Mouse (Mus musculus) ovary, adult 18-20 months (tissue): ENCODE results near the gene Ralgds.
"Not testable (repeated sequence)": the region's sequence is repeated elsewhere in the genome, so short reads cannot be mapped to it uniquely, and the experiment has no call there.

Source experiments
- DNase-seq: peaks from one replicate; pipeline ENCODE4 v3.0.0; 2022; ENCODE audit warnings: low spot score, mixed read lengths

The Ralgds gene

GRCm38 (mm10) chr2:28512798-28513401, at the start of gene Ralgds:
Ralgds (plus strand) TSS chr2:28513125.
- DNase-seq = peak; percentile 55

- no peak for DNase-seq
Observed at GRCm38 (mm10) chr2:28463919-28464318, 49.0 kb upstream of the Ralgds start.

GRCm38 (mm10) chr2:28464919-28465318, 48.0 kb upstream of the Ralgds start:
- no peak for DNase-seq

GRCm38 (mm10) chr2:28465836-28466518, 46.9 kb upstream of the Ralgds start, which contains the start of gene 1700007K13Rik:
1700007K13Rik (minus strand) TSS chr2:28466332.
- DNase-seq = peak; percentile 89

GRCm38 (mm10) chr2:28467860-28468485, 45.0 kb upstream of the Ralgds start, which contains the start of gene Mrps2:
Mrps2 (plus strand) TSS chr2:28468066.
- peak; percentile 73 for DNase-seq

DNA sequence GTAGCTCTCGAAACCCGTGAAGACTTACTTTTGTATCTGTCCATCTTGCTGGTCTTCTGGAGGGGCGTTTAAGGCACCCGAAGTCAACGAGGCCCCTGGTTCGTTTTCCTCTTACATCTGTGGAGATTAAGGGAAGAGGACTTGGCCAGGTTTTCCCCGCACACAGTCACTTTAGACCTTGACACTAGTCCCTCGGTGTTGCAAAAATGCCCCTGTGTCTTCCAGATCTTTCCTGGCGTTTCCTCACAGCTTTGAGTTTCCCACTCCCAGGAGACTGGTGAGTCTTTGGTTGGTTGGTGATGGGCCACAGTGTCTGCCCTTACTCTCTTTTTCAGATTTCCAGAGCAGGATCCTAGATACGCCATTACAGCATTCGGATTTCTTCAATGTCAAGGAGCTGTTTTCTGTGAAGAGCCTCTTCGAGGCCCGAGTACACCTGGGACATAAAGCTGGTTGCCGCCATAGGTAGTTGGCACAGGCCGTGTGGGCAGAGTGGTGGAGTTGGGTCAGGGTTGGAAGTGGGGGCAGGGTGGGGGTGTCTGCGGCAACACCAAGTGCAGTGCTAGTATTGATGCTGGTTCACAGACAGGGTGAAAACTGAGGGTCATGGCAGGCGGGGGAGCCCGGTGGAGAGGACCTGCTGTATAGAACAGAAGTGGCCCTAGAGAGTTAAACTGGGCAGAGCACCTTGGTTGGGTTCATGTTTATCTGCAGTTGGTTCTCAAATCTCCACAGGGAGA, 44.3 kb upstream of the Ralgds start:
- no peak for DNase-seq

GRCm38 (mm10) chr2:28469461-28469860, 43.5 kb upstream of the Ralgds start:
- DNase-seq = no peak

- DNase-seq = no peak
Observed at GRCm38 (mm10) chr2:28470591-28470990, 42.3 kb upstream of the Ralgds start.

DNA sequence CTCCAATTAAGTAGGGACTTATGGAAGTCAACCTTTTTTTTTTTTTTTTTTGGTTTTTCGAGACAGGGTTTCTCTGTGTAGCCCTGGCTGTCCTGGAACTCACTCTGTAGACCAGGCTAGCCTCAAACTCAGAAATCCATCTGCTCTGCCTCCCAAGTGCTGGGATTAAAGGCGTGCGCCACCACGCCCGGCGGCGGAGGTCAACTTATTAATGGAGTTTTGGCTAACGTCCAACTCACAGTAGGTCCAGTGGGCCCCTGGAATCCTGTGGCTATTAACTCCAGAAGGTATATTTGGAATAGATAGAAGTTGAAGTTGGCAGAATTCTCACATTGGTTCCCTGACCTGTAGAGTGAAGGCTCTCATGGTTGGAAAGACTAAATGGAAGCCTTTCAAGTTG, 40.9 kb upstream of the Ralgds start:
- not testable (repeated sequence) for DNase-seq

- DNase-seq = not testable (repeated sequence)
Observed at GRCm38 (mm10) chr2:28477993-28478392, 34.9 kb upstream of the Ralgds start.

GRCm38 (mm10) chr2:28479208-28480204, 33.4 kb upstream of the Ralgds start:
- DNase-seq = no peak

DNA sequence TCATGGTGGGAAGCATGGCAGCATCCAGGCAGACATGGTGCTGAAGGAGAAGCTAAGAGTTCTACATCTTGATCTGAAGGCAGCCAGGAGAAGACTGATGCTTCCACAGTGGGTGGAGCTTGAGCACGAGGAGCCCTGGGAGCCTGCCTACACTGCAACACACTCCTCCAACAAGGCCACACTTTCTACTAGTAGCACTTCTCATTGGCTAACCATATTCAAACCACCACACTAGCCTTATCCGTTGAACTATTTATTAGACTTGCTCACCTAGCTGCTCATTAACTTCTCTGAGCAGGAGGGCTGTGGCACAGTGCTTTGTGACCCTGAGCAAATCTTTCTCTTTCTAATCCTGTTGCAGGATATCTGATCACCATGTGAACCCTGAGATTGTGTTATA, 29.1 kb upstream of the Ralgds start:
- DNase-seq = no peak

DNA sequence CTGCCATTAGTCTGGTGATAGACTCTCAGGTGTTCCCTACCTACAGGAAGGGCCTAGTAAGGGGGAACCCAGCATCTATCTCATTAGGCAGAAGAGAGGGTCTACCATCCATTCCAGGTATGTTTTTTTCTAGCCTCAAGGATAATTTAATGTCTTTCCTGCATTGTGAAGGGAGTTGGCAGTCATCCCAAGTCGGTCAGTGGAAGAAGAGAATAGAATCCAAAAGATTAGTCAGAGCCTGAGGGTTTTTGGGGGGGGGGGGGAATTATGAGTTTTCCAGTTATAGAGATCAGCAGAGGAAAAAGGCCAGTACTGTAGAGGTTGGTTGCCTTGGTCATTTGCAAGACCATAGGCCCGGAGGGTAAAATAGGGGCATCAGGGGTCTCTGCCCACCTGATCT, 18.4 kb upstream of the Ralgds start:
- no peak for DNase-seq

GRCm38 (mm10) chr2:28495207-28495756, 17.6 kb upstream of the Ralgds start:
- no peak for DNase-seq

DNA sequence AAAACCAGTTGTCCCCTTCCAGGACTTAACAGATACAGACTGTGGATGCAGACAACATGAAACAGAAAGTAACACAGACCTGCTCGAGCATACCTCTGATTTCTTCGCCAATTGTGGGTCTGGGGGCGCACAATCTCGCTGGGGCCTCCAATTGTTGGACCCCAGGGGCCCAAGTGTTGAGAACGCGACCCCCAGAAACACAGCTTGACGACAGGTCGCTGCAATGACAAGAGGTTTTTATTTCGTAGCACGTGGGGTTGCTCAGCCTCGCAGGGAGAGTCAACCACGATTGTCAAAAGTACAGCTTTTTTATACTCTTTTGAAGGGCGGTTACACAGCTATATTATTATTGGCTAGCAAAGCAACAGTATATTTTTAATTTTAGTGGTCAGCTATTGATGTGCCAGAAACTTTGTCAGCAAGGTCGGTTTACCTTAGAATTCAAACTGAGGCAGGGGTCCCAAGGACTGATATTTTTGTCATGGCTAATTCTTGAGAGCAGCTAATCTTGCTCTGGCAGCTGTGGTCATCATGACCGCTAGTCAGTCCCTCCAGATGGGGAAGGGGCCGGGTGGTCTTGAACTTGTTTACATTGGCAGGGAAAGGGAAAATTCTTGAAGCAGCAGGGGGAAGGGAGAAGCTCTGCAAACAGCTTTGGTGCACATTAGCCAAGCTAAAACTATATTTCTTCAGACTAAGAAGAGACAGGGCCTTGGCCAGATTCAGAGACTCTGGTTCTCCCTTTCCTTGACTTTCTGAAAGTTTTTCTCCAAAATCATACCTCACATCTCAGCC, 16.9 kb upstream of the Ralgds start:
- no peak for DNase-seq

- DNase-seq = no peak
Observed at GRCm38 (mm10) chr2:28496671-28497070, 16.3 kb upstream of the Ralgds start, which contains the start of gene Gbgt1. Gbgt1 (plus strand) TSS chr2:28496891.

GRCm38 (mm10) chr2:28497561-28497960, 15.4 kb upstream of the Ralgds start:
- DNase-seq = no peak

DNA sequence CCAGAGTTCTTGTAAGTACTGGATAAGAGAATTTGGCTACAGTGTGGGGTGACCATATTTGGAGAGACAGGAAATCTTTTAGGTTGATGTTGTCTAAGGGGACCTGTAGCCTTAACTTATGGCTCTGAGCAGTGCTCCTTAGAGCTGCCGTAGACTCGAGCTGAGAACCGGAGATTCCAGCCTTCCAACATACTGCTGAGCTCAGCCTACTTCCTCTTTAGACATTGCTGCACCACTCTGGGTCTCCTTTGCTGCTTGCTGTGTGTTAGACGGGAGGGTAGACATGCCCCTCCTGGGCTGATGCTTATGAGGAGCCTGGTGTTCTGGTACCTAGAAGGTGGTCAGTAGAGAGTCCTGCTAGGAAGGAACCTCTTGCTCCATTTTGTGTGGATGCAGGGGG, 14.5 kb upstream of the Ralgds start:
- no peak for DNase-seq

GRCm38 (mm10) chr2:28502987-28503386, 9.9 kb upstream of the Ralgds start:
- DNase-seq = no peak

DNA sequence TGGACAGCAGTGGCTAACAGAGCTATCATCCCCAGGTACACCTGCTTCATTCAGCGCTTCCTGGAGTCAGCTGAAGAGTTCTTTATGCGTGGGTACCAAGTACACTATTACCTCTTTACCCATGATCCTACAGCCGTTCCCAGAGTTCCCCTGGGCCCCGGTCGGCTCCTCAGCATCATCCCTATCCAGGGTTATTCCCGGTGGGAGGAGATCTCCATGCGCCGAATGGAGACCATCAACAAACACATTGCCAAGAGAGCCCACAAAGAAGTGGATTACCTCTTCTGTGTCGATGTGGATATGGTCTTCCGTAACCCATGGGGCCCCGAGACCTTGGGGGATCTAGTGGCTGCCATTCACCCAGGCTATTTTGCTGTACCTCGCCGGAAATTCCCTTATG, 8.2 kb upstream of the Ralgds start:
- no peak for DNase-seq
